ENCODE assay signal across 25 mouse cellular contexts in the genomic region with DNA sequence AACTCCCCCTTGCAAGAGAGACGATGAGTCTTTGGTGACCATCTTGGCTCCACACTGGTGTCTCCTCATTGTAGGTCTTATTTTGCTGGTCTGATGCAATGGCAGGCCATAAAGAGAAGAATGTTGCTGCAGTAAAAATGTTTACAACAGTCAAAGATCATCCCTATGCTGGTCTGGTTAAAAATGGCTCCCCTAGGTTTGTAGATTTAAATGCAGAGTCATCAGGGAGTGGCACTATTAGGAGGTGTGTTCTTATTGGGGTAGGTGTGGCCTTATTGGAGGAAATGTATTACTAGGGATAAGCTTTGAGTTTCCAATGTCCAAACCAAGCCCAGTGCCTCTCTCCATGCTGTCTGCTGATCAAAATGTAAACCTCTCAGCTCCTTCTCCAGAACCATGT. TPM values are rescaled to one million over a fixed set of nuclear protein-coding genes. Genes with fewer than 3 reads are reported as not detected.
DNase-seq lines count a peak whose midpoint lies in the region; ATAC-seq and TF ChIP-seq lines count a peak whose summit lies in the region.
"Had no signal": no experiment of that assay in that cellular context is flagged by ENCODE, and none has a peak within 500 bp of the region (broad histone marks: within the 10 kb centered on the region; RNA-seq: fewer than 3 reads in every experiment).

No protein-coding gene starts in this region.

- WGBS in intestine, embryonic 15.5 days, result 85% methylated on average over 1 of the region's 1 CpGs
- WGBS in intestine, postnatal 0 days, result 72% methylated on average over 1 of the region's 1 CpGs
- WGBS in small intestine, adult 2 months, result 65% methylated on average over 1 of the region's 1 CpGs

- no peak overlapping the region for H3K4me2 ChIP-seq in intestine, embryonic 15.5 days (replicated peaks)
- H3K4me2 ChIP-seq in intestine, postnatal 0 days (replicated peaks; ENCODE audit: low read depth), result no peak overlapping the region
- H3K4me2 ChIP-seq: embryonic facial prominence, embryonic 13.5 days; embryonic facial prominence, embryonic 15.5 days; forebrain, embryonic 12.5 days had no signal

- no peaks in the 10 kb centered on the region for H3K9me3 ChIP-seq in intestine, embryonic 15.5 days
- no peaks in the 10 kb centered on the region for H3K9me3 ChIP-seq in intestine, postnatal 0 days (ENCODE audit: control insufficient read depth)
- H3K9me3 ChIP-seq: embryonic facial prominence, embryonic 13.5 days; embryonic facial prominence, embryonic 15.5 days had no signal

- H3K27ac ChIP-seq in intestine, embryonic 15.5 days, result no peak overlapping the region
- no peak overlapping the region for H3K27ac ChIP-seq in intestine, postnatal 0 days (ENCODE audit: low read depth, low read length)
- H3K27ac ChIP-seq in small intestine, adult 2 months (ENCODE audit: insufficient read depth, low read depth, low read length), result peak overlapping the region; percentile 80
- H3K27ac ChIP-seq: embryonic facial prominence, embryonic 13.5 days; embryonic facial prominence, embryonic 15.5 days; forebrain, embryonic 10.5 days; forebrain, embryonic 12.5 days had no signal

- DNase-seq in cerebellum, postnatal 14 days, result no peak
- no peak for DNase-seq in gastrocnemius, adult 8-10 months (ENCODE audit: low spot score in 2 of 2)
- no peak for DNase-seq in thymus, postnatal 0 days (ENCODE audit: low spot score)
- DNase-seq: adrenal gland, adult 8-10 months; adrenal gland, postnatal 14 days; adrenal gland, postnatal 36 days; cerebellum, adult 11 months; cerebellum, adult 18-20 months; cerebellum, adult 8-10 months; cerebellum, adult 9-11 months; cerebellum, postnatal 25 days; embryo, embryonic 11 days had no signal

- H3K9ac ChIP-seq in intestine, embryonic 15.5 days, result no peak overlapping the region
- no peak overlapping the region for H3K9ac ChIP-seq in intestine, postnatal 0 days (ENCODE audit: low read depth, low read length)
- H3K9ac ChIP-seq: embryonic facial prominence, embryonic 13.5 days; embryonic facial prominence, embryonic 15.5 days; forebrain, embryonic 12.5 days had no signal

- no peak for TF ChIP-seq POLR2A in small intestine, adult 2 months (IDR thresholded peaks at IDR 0.05; ENCODE audit: low read depth, low read length)

- ATAC-seq in intestine, embryonic 15.5 days, result peak; percentile 26; the same call in 1 of the 2 replicates
- ATAC-seq in intestine, postnatal 0 days, result peak; percentile 82
- ATAC-seq: activated CD4-positive, CD25-positive, alpha-beta regulatory T cell, adult 4 months; forebrain, embryonic 14.5 days; forebrain, embryonic 16.5 days had no signal

- H3K4me1 ChIP-seq in intestine, embryonic 15.5 days (replicated peaks), result peaks cover 3% of the 10 kb centered on the region; the same call in 1 of the 2 replicates
- H3K4me1 ChIP-seq in intestine, postnatal 0 days (replicated peaks; ENCODE audit: control insufficient read depth, insufficient read depth, low read length), result peaks cover 5% of the 10 kb centered on the region; the same call in 1 of the 2 replicates
- H3K4me1 ChIP-seq in small intestine, adult 2 months (ENCODE audit: control insufficient read depth, insufficient read depth, insufficient read length, low read length), result peaks cover 15% of the 10 kb centered on the region; the same call in 1 of the 2 replicates

- H3K36me3 ChIP-seq in intestine, embryonic 15.5 days, result no peaks in the 10 kb centered on the region
- H3K36me3 ChIP-seq in intestine, postnatal 0 days (ENCODE audit: control insufficient read depth, insufficient read depth), result no peaks in the 10 kb centered on the region
- no peaks in the 10 kb centered on the region for H3K36me3 ChIP-seq in small intestine, adult 2 months (ENCODE audit: control insufficient read depth, insufficient read depth, low read length)
- H3K36me3 ChIP-seq: embryonic facial prominence, embryonic 13.5 days; embryonic facial prominence, embryonic 15.5 days; forebrain, embryonic 10.5 days; forebrain, embryonic 12.5 days had no signal

- no peak for TF ChIP-seq CTCF in intestine, postnatal 0 days (IDR thresholded peaks at IDR 0.05; ENCODE audit: low read depth)
- TF ChIP-seq CTCF in small intestine, adult 2 months (IDR thresholded peaks at IDR 0.05; ENCODE audit: extremely low read depth, insufficient read length, insufficient replicate concordance, low read depth, low read length), result no peak

- no peaks in the 10 kb centered on the region for H3K27me3 ChIP-seq in intestine, embryonic 15.5 days (replicated peaks)
- H3K27me3 ChIP-seq in intestine, postnatal 0 days (replicated peaks; ENCODE audit: control insufficient read depth, insufficient read depth, low read length), result no peaks in the 10 kb centered on the region
- no peaks in the 10 kb centered on the region for H3K27me3 ChIP-seq in small intestine, adult 2 months (ENCODE audit: control insufficient read depth, insufficient read depth, low read length)
- H3K27me3 ChIP-seq: embryonic facial prominence, embryonic 13.5 days; embryonic facial prominence, embryonic 15.5 days; forebrain, embryonic 12.5 days had no signal

- H3K4me3 ChIP-seq in intestine, embryonic 15.5 days (replicated peaks), result no peak overlapping the region
- no peak overlapping the region for H3K4me3 ChIP-seq in intestine, postnatal 0 days (ENCODE audit: low read depth, low read length)
- no peak overlapping the region for H3K4me3 ChIP-seq in small intestine, adult 2 months (ENCODE audit: low read depth, low read length)
- H3K4me3 ChIP-seq: embryonic facial prominence, embryonic 13.5 days; embryonic facial prominence, embryonic 15.5 days; erythroblast, embryonic 14.5 days; forebrain, embryonic 10.5 days; forebrain, embryonic 12.5 days had no signal

RNA-seq across cellular contexts. Expression of a gene that starts 10.2 kb away (rescaled TPM):
- 97.2 and 100 TPM in 2 replicates for polyA plus RNA-seq in intestine, embryonic 15.5 days (2015; fragmentation: Nextera tagmentation; extraction: Ambion mirVana)
- polyA plus RNA-seq in intestine, postnatal 0 days (2015; fragmentation: Nextera tagmentation; extraction: Ambion mirVana), result 120 and 150 TPM in 2 replicates
- polyA plus RNA-seq in small intestine, adult 2 months (2012; rRNA removed), result 14.6 and 59.7 TPM in 2 replicates
- 1 to 10 TPM in 3 of 4 experiments, under 1 TPM in 1; 0.77 to 2.9 (median 1.6) TPM for total RNA-seq in gastrocnemius, adult 8-10 months (2022)
- polyA plus RNA-seq in thymus, postnatal 0 days (2015; fragmentation: Nextera tagmentation; extraction: Ambion mirVana), result 9.3 and 10.1 TPM in 2 replicates
- total RNA-seq: MEL had no signal
- polyA plus RNA-seq: activated CD4-positive, CD25-positive, alpha-beta regulatory T cell, adult 4 months; C2C12; erythroblast, embryonic 14.5 days; forebrain, embryonic 10.5 days had no signal
